Mouse (Mus musculus) midbrain, embryonic 13.5 days (tissue): ENCODE measurements at regions not wholly inside any gene's neighbourhood (a gene's known extent, or its start where the extent isn't known, plus 50 kb on each side); places are given as distances from the start of the nearest gene placed in this dataset.
A peak's percentile ranks its signal among the peaks of the same experiment; 100 is the strongest.

ENCODE experiments used
- ATAC-seq: fragments of 200-750 bp; cut with Nextera tagmentation; 2 replicates; pipeline ENCODE4 v1.8.0; 2017; ENCODE audit warnings: mild to moderate bottlenecking, moderate TSS enrichment, moderate library complexity
- H3K27ac ChIP-seq: fragments of 300-500 bp; sonication (generic); 2 replicates; pipeline ENCODE4 v1.5.1; 2015; ENCODE audit warnings: inconsistent platforms, mild to moderate bottlenecking, moderate library complexity
- H3K27me3 ChIP-seq: fragments of 300-500 bp; sonication (generic); 2 replicates; pipeline ENCODE4 v1.6.1; 2015; ENCODE audit warnings: mild to moderate bottlenecking, inconsistent platforms
- H3K36me3 ChIP-seq: fragments of 300-500 bp; sonication (generic); 2 replicates; pipeline ENCODE4 v1.6.1; 2015; ENCODE audit warnings: mild to moderate bottlenecking, inconsistent platforms
- H3K4me1 ChIP-seq: fragments of 300-500 bp; sonication (generic); replicated peaks from 2 replicates; pipeline ENCODE4 v1.6.1; 2015; ENCODE audit warnings: inconsistent platforms
- H3K4me2 ChIP-seq: fragments of 300-500 bp; sonication (generic); replicated peaks from 2 replicates; pipeline ENCODE4 v1.6.1; 2015; ENCODE audit warnings: moderate library complexity, mild to moderate bottlenecking, inconsistent platforms
- H3K4me3 ChIP-seq: fragments of 300-500 bp; sonication (generic); replicated peaks from 2 replicates; pipeline ENCODE4 v1.5.1; 2015; ENCODE audit warnings: mild to moderate bottlenecking, inconsistent platforms
- H3K9ac ChIP-seq: fragments of 300-500 bp; sonication (generic); replicated peaks from 2 replicates; pipeline ENCODE4 v1.6.1; 2015; ENCODE audit warnings: mild to moderate bottlenecking, inconsistent platforms
- H3K9me3 ChIP-seq: fragments of 300-500 bp; sonication (generic); 2 replicates; pipeline ENCODE4 v1.6.1; 2016; ENCODE audit warnings: mild to moderate bottlenecking, inconsistent platforms
- WGBS: fragments of 180-500 bp; shearing (Covaris S2); methylation state at CpG from one replicate; pipeline ENCODE4 v1.1.7; 2015; 5-methylcytosine and 5-hydroxymethylcytosine counted together

- no peaks in the 10 kb centered on the region for H3K4me1 ChIP-seq
Measured at GRCm38 (mm10) chr11:15494586-15494985, 762.9 kb upstream of the Vstm2a start.

More at GRCm38 (mm10) chr11:15494586-15494985, 762.9 kb upstream of the Vstm2a start:
- Histone ChIP-seq H3K4me3 (no peak overlapping the region), H3K27ac (no peak overlapping the region), H3K4me2 (no peak overlapping the region), H3K36me3 (no peaks in the 10 kb centered on the region), H3K27me3 (no peaks in the 10 kb centered on the region), H3K9me3 (no peaks in the 10 kb centered on the region), H3K9ac (no peak overlapping the region)
- WGBS: 68% methylated on average over 3 of the region's 3 CpGs
- peak; percentile 72 for ATAC-seq
